Mouse (Mus musculus) forebrain, embryonic 12.5 days (tissue): ENCODE data around the gene Fam98c. TPM values are rescaled to one million over a fixed set of nuclear protein-coding genes. Genes with fewer than 3 reads are reported as not detected.

Experiments
- ATAC-seq: fragments of 200-750 bp; cut with Nextera tagmentation; 2 replicates; pipeline ENCODE4 v1.8.0; 2017; ENCODE audit warnings: moderate TSS enrichment; ENCODE audit not compliant: low FRiP score
- H3K27ac ChIP-seq: fragments of 300-500 bp; sonication (generic); 2 replicates; pipeline ENCODE4 v1.5.1; 2016; ENCODE audit warnings: mild to moderate bottlenecking
- H3K27me3 ChIP-seq: fragments of 300-500 bp; sonication (generic); 2 replicates; pipeline ENCODE4 v1.6.1; 2016; ENCODE audit warnings: mild to moderate bottlenecking
- H3K36me3 ChIP-seq: fragments of 300-500 bp; sonication (generic); replicated peaks from 2 replicates; pipeline ENCODE4 v1.6.1; 2016; ENCODE audit warnings: mild to moderate bottlenecking
- H3K4me1 ChIP-seq: fragments of 300-500 bp; sonication (generic); 2 replicates; pipeline ENCODE4 v1.6.1; 2016
- H3K4me2 ChIP-seq: fragments of 300-500 bp; sonication (generic); 2 replicates; pipeline ENCODE4 v1.6.1; 2016; ENCODE audit warnings: mild to moderate bottlenecking, moderate library complexity
- H3K4me3 ChIP-seq: fragments of 300-500 bp; sonication (generic); replicated peaks from 2 replicates; pipeline ENCODE4 v1.5.1; 2016; ENCODE audit warnings: mild to moderate bottlenecking
- H3K9ac ChIP-seq: fragments of 300-500 bp; sonication (generic); 2 replicates; pipeline ENCODE4 v1.6.1; 2016; ENCODE audit warnings: mild to moderate bottlenecking
- H3K9me3 ChIP-seq: fragments of 300-500 bp; sonication (generic); 2 replicates; pipeline ENCODE4 v1.6.1; 2016
- WGBS: fragments of 180-500 bp; shearing (Covaris S2); methylation state at CpG from one replicate; pipeline ENCODE4 v1.1.7; 2016; 5-methylcytosine and 5-hydroxymethylcytosine counted together
- polyA plus RNA-seq: library from polyadenylated mRNA; unstranded; fragments of >200 nt; fragmentation: Nextera tagmentation; extraction: Ambion mirVana; gene quantifications from 2 replicates; pipeline ENCODE4 v1.2.1, GENCODE M21; 2016

Gene Fam98c
- polyA plus RNA-seq, 1 experiment from 2014 or later = 16.4 TPM

GRCm38 (mm10) chr7:29123531-29124358, 32.3 kb downstream of the Fam98c start:
- Histone ChIP-seq H3K4me1 (peaks cover 12% of the 10 kb centered on the region), H3K27me3 (peaks cover 17% of the 10 kb centered on the region), H3K9ac (no peak overlapping the region), H3K36me3 (no peaks in the 10 kb centered on the region), H3K9me3 (no peaks in the 10 kb centered on the region), H3K4me3 (no peak overlapping the region), H3K4me2 (no peak overlapping the region), H3K27ac (no peak overlapping the region)
- WGBS = 58% methylated on average over 5 of the region's 5 CpGs
- no peak for ATAC-seq

- no peak overlapping the region for H3K27ac ChIP-seq
- ATAC-seq = no peak
- no peaks in the 10 kb centered on the region for H3K36me3 ChIP-seq
Measured at GRCm38 (mm10) chr7:29122821-29123220, 33.2 kb downstream of the Fam98c start.

GRCm38 (mm10) chr7:29119526-29119925, 36.5 kb downstream of the Fam98c start:
- 67% methylated on average over 1 of the region's 1 CpGs for WGBS
- no peak for ATAC-seq
- no peak overlapping the region for H3K27ac ChIP-seq

More at GRCm38 (mm10) chr7:29122821-29123220, 33.2 kb downstream of the Fam98c start:
- no peak overlapping the region for H3K4me2 ChIP-seq
- WGBS = 90% methylated on average over 9 of the region's 9 CpGs
- H3K4me1 ChIP-seq = peaks cover 12% of the 10 kb centered on the region
- peaks cover 17% of the 10 kb centered on the region for H3K27me3 ChIP-seq
- no peak overlapping the region for H3K9ac ChIP-seq
- H3K9me3 ChIP-seq = no peaks in the 10 kb centered on the region
- no peak overlapping the region for H3K4me3 ChIP-seq

GRCm38 (mm10) chr7:29118142-29118851, 37.7 kb downstream of the Fam98c start:
- no peak overlapping the region for H3K27ac ChIP-seq
- WGBS = 13% methylated on average over 18 of the region's 18 CpGs
- no peak for ATAC-seq
- no peak overlapping the region for H3K4me2 ChIP-seq
- H3K4me1 ChIP-seq = no peaks in the 10 kb centered on the region; the same call in 1 of the 2 replicates
- H3K9ac ChIP-seq = no peak overlapping the region
- H3K36me3 ChIP-seq = no peaks in the 10 kb centered on the region
- no peaks in the 10 kb centered on the region for H3K9me3 ChIP-seq
- no peak overlapping the region for H3K4me3 ChIP-seq
- 0 out of 2 replicates have a peak, but pooled peaks cover 3% of the 10 kb centered on the region for H3K27me3 ChIP-seq

More at GRCm38 (mm10) chr7:29119526-29119925, 36.5 kb downstream of the Fam98c start:
- no peaks in the 10 kb centered on the region for H3K36me3 ChIP-seq
- peaks cover 6% of the 10 kb centered on the region for H3K4me1 ChIP-seq
- no peak overlapping the region for H3K9ac ChIP-seq
- peaks cover 13% of the 10 kb centered on the region for H3K27me3 ChIP-seq
- no peak overlapping the region for H3K4me2 ChIP-seq
- H3K4me3 ChIP-seq = no peak overlapping the region
- no peaks in the 10 kb centered on the region for H3K9me3 ChIP-seq

GRCm38 (mm10) chr7:29108992-29109955, 46.8 kb downstream of the Fam98c start:
- Histone ChIP-seq H3K27me3 (no peaks in the 10 kb centered on the region), H3K9ac (no peak overlapping the region), H3K4me3 (no peak overlapping the region), H3K9me3 (no peaks in the 10 kb centered on the region), H3K4me1 (peaks cover 10% of the 10 kb centered on the region), H3K27ac (no peak overlapping the region), H3K36me3 (no peaks in the 10 kb centered on the region), H3K4me2 (peak overlapping the region; percentile 42)
- 30% methylated on average over 38 of the region's 38 CpGs for WGBS
- ATAC-seq = no peak

Other genes with a start within 250 kb of the Fam98c start
- 159 and 171 TPM in 2 replicates for gene Actn4, start 193.9 kb downstream of the Fam98c start, polyA plus RNA-seq
- gene Eif3k, start 174.4 kb downstream of the Fam98c start, polyA plus RNA-seq = 314 and 342 TPM in 2 replicates
- 5.0 and 5.7 TPM in 2 replicates for gene Map4k1, start 174.2 kb downstream of the Fam98c start, polyA plus RNA-seq
- 3.6 and 4.8 TPM in 2 replicates for gene Ryr1, start 31.1 kb downstream of the Fam98c start, polyA plus RNA-seq
- 0.34 and 0.58 TPM in 2 replicates for gene Rasgrp4, start 21.4 kb downstream of the Fam98c start, polyA plus RNA-seq
- 0.57 and 1.2 TPM in 2 replicates for gene Ggn, start 14.0 kb upstream of the Fam98c start, polyA plus RNA-seq
- 7.9 and 8.3 TPM in 2 replicates for gene Spred3, start 14.2 kb upstream of the Fam98c start, polyA plus RNA-seq
- gene Psmd8, start 24.5 kb upstream of the Fam98c start, polyA plus RNA-seq = 283 and 293 TPM in 2 replicates
- 0.78 and 0.87 TPM in 2 replicates for gene Catsperg1, start 57.8 kb upstream of the Fam98c start, polyA plus RNA-seq
- 0.43 and 0.63 TPM in 2 replicates for gene Kcnk6, start 76.3 kb upstream of the Fam98c start, polyA plus RNA-seq
- 70.3 and 73.8 TPM in 2 replicates for gene Yif1b, start 82.1 kb upstream of the Fam98c start, polyA plus RNA-seq
- gene 2200002D01Rik, start 92.2 kb upstream of the Fam98c start, polyA plus RNA-seq = 0.76 and 1.4 TPM in 2 replicates
- 42.2 and 45.0 TPM in 2 replicates for gene Spint2, start 125.7 kb upstream of the Fam98c start, polyA plus RNA-seq
- 14.8 and 16.5 TPM in 2 replicates for gene Ppp1r14a, start 133.1 kb upstream of the Fam98c start, polyA plus RNA-seq
- 118 and 147 TPM in 2 replicates for gene Dpf1, start 147.7 kb upstream of the Fam98c start, polyA plus RNA-seq